Mouse (Mus musculus) liver, postnatal 0 days (tissue): Measurements from ENCODE around the gene Actr10.

ENCODE experiments used
- CTCF ChIP-seq: sonication (generic); IDR thresholded peaks from 2 replicates; pipeline ENCODE4 v1.5.1; 2016; ENCODE audit warnings: antibody characterized with exemption, low read depth
- EP300 ChIP-seq: IDR thresholded peaks from 2 replicates; pipeline ENCODE4 v1.6.1; 2016; ENCODE audit warnings: antibody characterized with exemption, low read depth, mild to moderate bottlenecking

DNA sequence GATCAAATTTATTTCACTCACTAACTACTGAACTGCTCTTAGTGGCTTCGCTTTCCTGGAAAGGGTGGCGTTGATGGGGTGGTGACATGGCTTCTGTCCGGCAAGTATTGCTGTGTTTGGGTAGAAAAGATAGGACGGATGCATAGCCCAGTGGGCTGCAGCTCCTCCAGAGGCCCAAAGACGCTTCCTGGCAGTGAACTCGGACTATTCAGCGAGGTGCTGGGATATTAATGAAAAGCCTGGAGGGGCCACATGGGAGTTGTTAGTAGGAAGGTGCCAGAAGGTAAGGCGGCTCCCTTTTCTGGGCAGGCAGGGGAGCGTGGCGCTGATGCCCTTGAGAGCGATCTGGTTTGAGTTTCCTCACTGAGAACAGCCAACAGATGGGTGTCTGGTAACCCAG, 30.0 kb upstream of the Actr10 start:
- TF ChIP-seq EP300 (no peak), CTCF (no peak)
